13 mouse cellular contexts compared by ENCODE assay signal in the genomic region with DNA sequence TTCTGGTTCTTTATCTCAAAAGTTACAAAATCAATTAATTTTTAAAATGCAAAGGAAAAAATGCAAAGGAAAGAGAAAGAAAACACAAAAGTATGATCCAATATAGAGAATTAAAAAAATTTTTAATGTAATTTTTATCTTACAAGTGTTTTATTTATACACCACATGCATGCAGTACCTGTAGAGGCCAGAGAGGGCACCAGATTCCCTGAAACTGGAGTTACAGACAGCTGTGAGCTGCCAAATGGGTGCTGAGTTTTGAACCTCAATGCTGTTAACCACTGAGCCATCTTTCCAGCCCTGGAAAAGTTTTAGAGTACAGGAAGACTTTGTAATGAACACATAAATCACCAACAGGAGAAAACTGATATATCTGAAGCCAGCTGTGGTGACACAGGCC. TPM values are rescaled to one million over a fixed set of nuclear protein-coding genes. Genes with fewer than 3 reads are reported as not detected.
A peak's percentile ranks its signal among the peaks of the same experiment; 100 is the strongest.
DNase-seq lines count a peak whose midpoint lies in the region; ATAC-seq and TF ChIP-seq lines count a peak whose summit lies in the region.
"Had no signal": no experiment of that assay in that cellular context is flagged by ENCODE, and none has a peak within 500 bp of the region (broad histone marks: within the 10 kb centered on the region; RNA-seq: fewer than 3 reads in every experiment).

No protein-coding gene starts in this region.

- no peak for ATAC-seq in hindbrain, postnatal 0 days
- ATAC-seq in hindbrain, embryonic 12.5 days (ENCODE audit: low FRiP score), result no peak
- no peak for ATAC-seq in midbrain, postnatal 0 days (ENCODE audit: low FRiP score)
- no peak for ATAC-seq in midbrain, embryonic 11.5 days (ENCODE audit: low FRiP score)
- no peak for ATAC-seq in Patski

- 0 out of 2 replicates have a peak, but pooled peaks cover 2% of the 10 kb centered on the region for H3K9me3 ChIP-seq in hindbrain, postnatal 0 days (ENCODE audit: low read length)
- peaks cover 14% of the 10 kb centered on the region; the same call in 1 of the 2 replicates for H3K9me3 ChIP-seq in hindbrain, embryonic 12.5 days (replicated peaks)
- no peaks in the 10 kb centered on the region for H3K9me3 ChIP-seq in midbrain, postnatal 0 days (ENCODE audit: low read length)
- no peaks in the 10 kb centered on the region; the same call in 1 of the 2 replicates for H3K9me3 ChIP-seq in midbrain, embryonic 11.5 days (ENCODE audit: control insufficient read depth, low read length)
- H3K9me3 ChIP-seq in heart, embryonic 10.5 days, result no peaks in the 10 kb centered on the region
- H3K9me3 ChIP-seq: lung, embryonic 15.5 days had no signal

- POLR2A ChIA-PET in Patski (lab: Charles Lee), result no interaction called here

- no peak overlapping the region for H3K27ac ChIP-seq in hindbrain, postnatal 0 days
- H3K27ac ChIP-seq in hindbrain, embryonic 12.5 days, result no peak overlapping the region
- H3K27ac ChIP-seq in midbrain, postnatal 0 days (ENCODE audit: low read depth, low read length), result no peak overlapping the region
- H3K27ac ChIP-seq in midbrain, embryonic 11.5 days (ENCODE audit: low read depth, low read length), result no peak overlapping the region
- no peak overlapping the region for H3K27ac ChIP-seq in heart, embryonic 10.5 days
- H3K27ac ChIP-seq: lung, embryonic 15.5 days had no signal

- H3K27me3 ChIP-seq in hindbrain, postnatal 0 days (ENCODE audit: insufficient read depth, low read length), result no peaks in the 10 kb centered on the region
- no peaks in the 10 kb centered on the region for H3K27me3 ChIP-seq in hindbrain, embryonic 12.5 days
- H3K27me3 ChIP-seq in midbrain, postnatal 0 days (ENCODE audit: insufficient read depth, low read length), result no peaks in the 10 kb centered on the region
- no peaks in the 10 kb centered on the region for H3K27me3 ChIP-seq in midbrain, embryonic 11.5 days (ENCODE audit: control insufficient read depth, insufficient read depth, low read length)
- no peaks in the 10 kb centered on the region for H3K27me3 ChIP-seq in Patski
- no peaks in the 10 kb centered on the region for H3K27me3 ChIP-seq in splenic B cell, adult 2 months (ENCODE audit: control insufficient read depth, insufficient read depth, low read length, poor library complexity, severe bottlenecking)
- H3K27me3 ChIP-seq in heart, embryonic 10.5 days (ENCODE audit: insufficient read depth, poor library complexity, severe bottlenecking), result no peaks in the 10 kb centered on the region
- H3K27me3 ChIP-seq: lung, embryonic 15.5 days had no signal

- no peaks in the 10 kb centered on the region for H3K4me1 ChIP-seq in hindbrain, postnatal 0 days (ENCODE audit: insufficient read depth, low read length)
- peaks cover 5% of the 10 kb centered on the region; the same call in 1 of the 2 replicates for H3K4me1 ChIP-seq in hindbrain, embryonic 12.5 days
- H3K4me1 ChIP-seq in midbrain, postnatal 0 days (ENCODE audit: insufficient read depth, low read length), result no peaks in the 10 kb centered on the region
- 0 out of 2 replicates have a peak, but pooled peaks cover 2% of the 10 kb centered on the region for H3K4me1 ChIP-seq in midbrain, embryonic 11.5 days (ENCODE audit: control insufficient read depth, insufficient read depth, low read length)
- H3K4me1 ChIP-seq in heart, embryonic 10.5 days, result peaks cover 15% of the 10 kb centered on the region; the same call in 1 of the 2 replicates
- H3K4me1 ChIP-seq: lung, embryonic 15.5 days had no signal

- H3K36me3 ChIP-seq in hindbrain, postnatal 0 days (ENCODE audit: insufficient read depth, low read length), result no peaks in the 10 kb centered on the region
- peaks cover 21% of the 10 kb centered on the region for H3K36me3 ChIP-seq in hindbrain, embryonic 12.5 days
- no peaks in the 10 kb centered on the region for H3K36me3 ChIP-seq in midbrain, postnatal 0 days (ENCODE audit: insufficient read depth, low read length)
- no peaks in the 10 kb centered on the region for H3K36me3 ChIP-seq in midbrain, embryonic 11.5 days (ENCODE audit: control insufficient read depth, insufficient read depth, low read length)
- no peaks in the 10 kb centered on the region for H3K36me3 ChIP-seq in splenic B cell, adult 2 months (ENCODE audit: control insufficient read depth, insufficient read depth, low read length, poor library complexity, severe bottlenecking)
- H3K36me3 ChIP-seq in heart, embryonic 10.5 days, result no peaks in the 10 kb centered on the region; the same call in 1 of the 2 replicates
- H3K36me3 ChIP-seq: lung, embryonic 15.5 days had no signal

- CTCF ChIA-PET in Patski (lab: Charles Lee), result interaction anchor here (1.3 kb wide), 1 partner anchor 11 kb away, joined by 4 read pairs; no protein-coding TSS in a partner anchor

- no peak overlapping the region for H3K4me2 ChIP-seq in hindbrain, postnatal 0 days (ENCODE audit: low read depth, low read length)
- no peak overlapping the region for H3K4me2 ChIP-seq in hindbrain, embryonic 12.5 days (replicated peaks)
- no peak overlapping the region for H3K4me2 ChIP-seq in midbrain, postnatal 0 days (ENCODE audit: low read depth, low read length, poor library complexity, severe bottlenecking)
- no peak overlapping the region for H3K4me2 ChIP-seq in midbrain, embryonic 11.5 days
- H3K4me2 ChIP-seq: lung, embryonic 15.5 days had no signal

- peak; percentile 54 for DNase-seq in hindbrain, postnatal 0 days (ENCODE audit: low spot score)
- no peak for DNase-seq in midbrain, postnatal 0 days (ENCODE audit: low spot score)
- DNase-seq in midbrain, embryonic 11.5 days (ENCODE audit: low spot score, missing footprints), result no peak
- DNase-seq in Patski (ENCODE audit: low read depth, low spot score), result no peak
- peak; percentile 58 for DNase-seq in splenic B cell, adult 2 months (ENCODE audit: low read depth, low spot score)
- DNase-seq in heart, embryonic 10.5 days (ENCODE audit: low spot score), result no peak
- DNase-seq: adrenal gland, postnatal 25 days; cerebellum, postnatal 25 days; gastrocnemius, postnatal 14 days; heart, postnatal 10 days had no signal

- no peak overlapping the region for H3K9ac ChIP-seq in hindbrain, postnatal 0 days (replicated peaks; ENCODE audit: low read length)
- H3K9ac ChIP-seq in hindbrain, embryonic 12.5 days, result no peak overlapping the region
- H3K9ac ChIP-seq in midbrain, postnatal 0 days (replicated peaks; ENCODE audit: low read length, poor library complexity, severe bottlenecking), result no peak overlapping the region
- no peak overlapping the region for H3K9ac ChIP-seq in midbrain, embryonic 11.5 days (ENCODE audit: low read length)
- H3K9ac ChIP-seq: lung, embryonic 15.5 days had no signal

- in situ Hi-C loops in Patski (cut with MboI; ENCODE audit: low pct_unique_long_range_greater_than_20kb), result no loop called here

- H3K4me3 ChIP-seq in hindbrain, postnatal 0 days (ENCODE audit: low read length), result no peak overlapping the region
- no peak overlapping the region for H3K4me3 ChIP-seq in hindbrain, embryonic 12.5 days
- no peak overlapping the region for H3K4me3 ChIP-seq in midbrain, postnatal 0 days (ENCODE audit: low read depth, low read length)
- H3K4me3 ChIP-seq in midbrain, embryonic 11.5 days (ENCODE audit: low read depth, low read length), result no peak overlapping the region
- H3K4me3 ChIP-seq in heart, embryonic 10.5 days, result no peak overlapping the region
- H3K4me3 ChIP-seq: erythroblast, embryonic 14.5 days; lung, embryonic 15.5 days had no signal

- TF ChIP-seq CTCF in hindbrain, postnatal 0 days (IDR thresholded peaks at IDR 0.05; ENCODE audit: low read depth), result peak; percentile 57
- peak; percentile 61 for TF ChIP-seq CTCF in midbrain, postnatal 0 days (IDR thresholded peaks at IDR 0.05)
- TF ChIP-seq CTCF in Patski (IDR thresholded peaks at IDR 0.05), result peak; percentile 49

RNA-seq across cellular contexts. Expression of gene Rab31, which starts 22.3 kb away (rescaled TPM):
- total RNA-seq in hindbrain, postnatal 0 days (2014; rRNA removed), result 88.1 and 89.8 TPM in 2 replicates
- 67.2 and 70.9 TPM in 2 replicates for polyA plus RNA-seq in hindbrain, postnatal 0 days (2015; fragmentation: Nextera tagmentation; extraction: Ambion mirVana)
- polyA plus RNA-seq in hindbrain, embryonic 12.5 days (2016; fragmentation: Nextera tagmentation; extraction: Ambion mirVana), result 74.7 and 76.9 TPM in 2 replicates
- 81.1 and 88.1 TPM in 2 replicates for total RNA-seq in midbrain, postnatal 0 days (2014; rRNA removed)
- polyA plus RNA-seq in midbrain, postnatal 0 days (2015; fragmentation: Nextera tagmentation; extraction: Ambion mirVana), result 66.8 and 67.6 TPM in 2 replicates
- 67.6 and 72.9 TPM in 2 replicates for polyA plus RNA-seq in midbrain, embryonic 11.5 days (2014; fragmentation: Nextera tagmentation; extraction: Ambion mirVana)
- 71.2 TPM for polyA plus RNA-seq in Patski (2021)
- 35.7 and 42.2 TPM in 2 replicates for polyA plus RNA-seq in heart, embryonic 10.5 days (2016; fragmentation: Nextera tagmentation; extraction: Ambion mirVana)
- polyA plus RNA-seq: erythroblast, embryonic 14.5 days had no signal

RNA-seq across cellular contexts. Expression of gene Ppp4r1, which starts 32.1 kb away (rescaled TPM):
- 39.4 and 48.6 TPM in 2 replicates for total RNA-seq in hindbrain, postnatal 0 days (2014; rRNA removed)
- 24.9 and 26.2 TPM in 2 replicates for polyA plus RNA-seq in hindbrain, postnatal 0 days (2015; fragmentation: Nextera tagmentation; extraction: Ambion mirVana)
- 60.8 and 60.9 TPM in 2 replicates for polyA plus RNA-seq in hindbrain, embryonic 12.5 days (2016; fragmentation: Nextera tagmentation; extraction: Ambion mirVana)
- total RNA-seq in midbrain, postnatal 0 days (2014; rRNA removed), result 45.6 and 58.3 TPM in 2 replicates
- polyA plus RNA-seq in midbrain, postnatal 0 days (2015; fragmentation: Nextera tagmentation; extraction: Ambion mirVana), result 24.2 and 28.6 TPM in 2 replicates
- polyA plus RNA-seq in midbrain, embryonic 11.5 days (2014; fragmentation: Nextera tagmentation; extraction: Ambion mirVana), result 51.0 and 58.0 TPM in 2 replicates
- polyA plus RNA-seq in Patski (2021), result 82.3 TPM
- polyA plus RNA-seq in heart, embryonic 10.5 days (2016; fragmentation: Nextera tagmentation; extraction: Ambion mirVana), result 42.9 and 43.2 TPM in 2 replicates

Comparison
In these comparisons a context has a peak if more than half of its experiments do, and no peak if none do; other contexts are left out.
1. DNase-seq: peak in hindbrain, postnatal 0 days (single experiment) and splenic B cell, adult 2 months (single experiment); none in midbrain, postnatal 0 days (single experiment), midbrain, embryonic 11.5 days (single experiment), Patski (single experiment) and heart, embryonic 10.5 days (single experiment).
2. Peak in every context shown above with its lines, with median percentiles within 50 percentile points of each other: CTCF ChIP-seq.